Mouse (Mus musculus): ENCODE measurements around the gene Rhd. TPM values are rescaled to one million over a fixed set of nuclear protein-coding genes. Genes with fewer than 3 reads are reported as not detected.
"Not testable (repeated sequence)": the region's sequence is repeated elsewhere in the genome, so short reads cannot be mapped to it uniquely, and the experiment has no call there.

Rhd gene
- polyA plus RNA-seq (2014; fragmentation: Nextera tagmentation; extraction: Ambion mirVana), result 0.89 and 1.1 TPM in 2 replicates

GRCm38 (mm10) chr4:134863937-134864729 lies at the start of gene Rhd:
TSS of gene Rhd (plus strand) at chr4:134864536.
- Histone ChIP-seq H3K4me3 (ENCODE audit: low read depth, low read length) (no peak within 1 kb of the TSS), H3K9ac (ENCODE audit: low read length) (no peak within 1 kb of the TSS), H3K4me2 (ENCODE audit: low read length) (no peak within 1 kb of the TSS), H3K27me3 (replicated peaks; ENCODE audit: control insufficient read depth, insufficient read depth, low read length) (peaks cover 7% of the 10 kb centered on the region), H3K27ac (ENCODE audit: low read depth) (no peak within 1 kb of the TSS), H3K36me3 (ENCODE audit: control insufficient read depth, insufficient read depth, low read length) (no peaks in the 10 kb centered on the region), H3K9me3 (ENCODE audit: control insufficient read depth, low read length) (no peaks in the 10 kb centered on the region), H3K4me1 (replicated peaks; ENCODE audit: control insufficient read depth, insufficient read depth, low read length) (peaks cover 1% of the 10 kb centered on the region; the same call in 1 of the 2 replicates)
- WGBS, result 66% methylated on average over 14 of the region's 14 CpGs
- DNase-seq (ENCODE audit: low spot score) (no peak), ATAC-seq (replicated peaks; ENCODE audit: low FRiP score, low TSS enrichment, low read depth) (no peak)

DNA sequence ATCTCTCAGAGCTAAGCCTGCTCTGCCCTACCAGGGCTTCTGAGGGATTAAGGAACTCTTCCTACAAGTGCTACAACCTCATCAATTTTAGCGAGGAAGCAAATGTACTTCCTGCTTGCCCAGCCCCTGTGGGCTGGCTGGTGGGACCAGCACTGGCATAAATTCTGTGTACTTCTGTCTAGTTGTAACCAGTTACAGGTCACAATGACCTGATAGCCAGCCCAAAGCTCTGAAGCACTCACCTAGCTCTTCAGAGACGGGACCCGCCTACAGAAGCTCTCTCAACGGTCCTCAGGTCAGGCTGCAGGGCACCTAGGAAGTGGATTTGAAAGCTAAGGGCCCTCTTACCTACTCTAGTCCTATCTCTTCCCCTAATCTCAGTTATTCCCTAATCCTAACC lies 46.6 kb upstream of the Rhd start:
- no peaks in the 10 kb centered on the region for H3K9me3 ChIP-seq (ENCODE audit: control insufficient read depth, low read length)
- no peak overlapping the region for H3K4me3 ChIP-seq (ENCODE audit: low read depth, low read length)
- peaks cover 14% of the 10 kb centered on the region for H3K36me3 ChIP-seq (ENCODE audit: control insufficient read depth, insufficient read depth, low read length)
- no peak for DNase-seq (ENCODE audit: low spot score)
- H3K4me1 ChIP-seq (replicated peaks; ENCODE audit: control insufficient read depth, insufficient read depth, low read length), result peaks cover 9% of the 10 kb centered on the region; the same call in 1 of the 2 replicates
- no peaks in the 10 kb centered on the region for H3K27me3 ChIP-seq (replicated peaks; ENCODE audit: control insufficient read depth, insufficient read depth, low read length)
- H3K27ac ChIP-seq (ENCODE audit: low read depth), result no peak overlapping the region
- no peak overlapping the region for H3K9ac ChIP-seq (ENCODE audit: low read length)
- no peak overlapping the region for H3K4me2 ChIP-seq (ENCODE audit: low read length)
- no peak for ATAC-seq (replicated peaks; ENCODE audit: low FRiP score, low TSS enrichment, low read depth)
- WGBS, result 80% methylated on average over 4 of the region's 4 CpGs

GRCm38 (mm10) chr4:134821061-134821460 lies 43.3 kb upstream of the Rhd start:
- Histone ChIP-seq H3K27me3 (replicated peaks; ENCODE audit: control insufficient read depth, insufficient read depth, low read length) (no peaks in the 10 kb centered on the region), H3K27ac (ENCODE audit: low read depth) (no peak overlapping the region), H3K9me3 (ENCODE audit: control insufficient read depth, low read length) (no peaks in the 10 kb centered on the region), H3K9ac (ENCODE audit: low read length) (no peak overlapping the region), H3K4me3 (ENCODE audit: low read depth, low read length) (no peak overlapping the region), H3K4me1 (replicated peaks; ENCODE audit: control insufficient read depth, insufficient read depth, low read length) (peaks cover 9% of the 10 kb centered on the region; the same call in 1 of the 2 replicates), H3K4me2 (ENCODE audit: low read length) (no peak overlapping the region), H3K36me3 (ENCODE audit: control insufficient read depth, insufficient read depth, low read length) (peaks cover 17% of the 10 kb centered on the region)
- no peak for ATAC-seq (replicated peaks; ENCODE audit: low FRiP score, low TSS enrichment, low read depth)
- 33% methylated on average over 1 of the region's 1 CpGs for WGBS
- no peak for DNase-seq (ENCODE audit: low spot score)

GRCm38 (mm10) chr4:134823560-134823959 lies 40.8 kb upstream of the Rhd start:
- H3K9me3 ChIP-seq (ENCODE audit: control insufficient read depth, low read length), result no peaks in the 10 kb centered on the region
- ATAC-seq (replicated peaks; ENCODE audit: low FRiP score, low TSS enrichment, low read depth) (no peak), DNase-seq (ENCODE audit: low spot score) (no peak)
- H3K36me3 ChIP-seq (ENCODE audit: control insufficient read depth, insufficient read depth, low read length), result peaks cover 42% of the 10 kb centered on the region
- no peak overlapping the region for H3K27ac ChIP-seq (ENCODE audit: low read depth)
- no peak overlapping the region for H3K9ac ChIP-seq (ENCODE audit: low read length)
- WGBS, result 72% methylated on average over 2 of the region's 2 CpGs
- peaks cover 9% of the 10 kb centered on the region; the same call in 1 of the 2 replicates for H3K4me1 ChIP-seq (replicated peaks; ENCODE audit: control insufficient read depth, insufficient read depth, low read length)
- H3K4me3 ChIP-seq (ENCODE audit: low read depth, low read length), result no peak overlapping the region
- H3K4me2 ChIP-seq (ENCODE audit: low read length), result no peak overlapping the region
- H3K27me3 ChIP-seq (replicated peaks; ENCODE audit: control insufficient read depth, insufficient read depth, low read length), result no peaks in the 10 kb centered on the region

DNA sequence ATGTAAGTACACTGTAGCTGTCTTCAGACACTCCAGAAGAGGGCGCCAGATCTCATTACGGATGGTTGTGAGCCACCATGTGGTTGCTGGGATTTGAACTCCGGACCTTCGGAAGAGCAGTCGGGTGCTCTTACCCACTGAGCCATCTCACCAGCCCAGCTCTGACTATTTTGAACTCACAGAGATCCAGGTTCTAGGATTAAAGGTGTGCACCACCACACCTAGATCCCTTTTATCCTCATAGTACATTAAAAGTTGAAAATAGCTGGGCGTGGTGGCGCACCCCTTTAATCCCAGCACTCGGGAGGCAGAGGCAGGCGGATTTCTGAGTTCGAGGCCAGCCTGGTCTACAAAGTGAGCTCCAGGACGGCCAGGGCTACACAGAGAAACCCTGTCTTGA lies 38.5 kb upstream of the Rhd start:
- H3K9ac ChIP-seq (ENCODE audit: low read length); DNase-seq (ENCODE audit: low spot score); H3K4me3 ChIP-seq (ENCODE audit: low read depth, low read length); H3K9me3 ChIP-seq (ENCODE audit: control insufficient read depth, low read length); H3K27ac ChIP-seq (ENCODE audit: low read depth); H3K27me3 ChIP-seq (replicated peaks; ENCODE audit: control insufficient read depth, insufficient read depth, low read length); ATAC-seq (replicated peaks; ENCODE audit: low FRiP score, low TSS enrichment, low read depth); H3K4me1 ChIP-seq (replicated peaks; ENCODE audit: control insufficient read depth, insufficient read depth, low read length); H3K4me2 ChIP-seq (ENCODE audit: low read length): not testable (repeated sequence)
- 92% methylated on average over 10 of the region's 11 CpGs for WGBS
- H3K36me3 ChIP-seq (ENCODE audit: control insufficient read depth, insufficient read depth, low read length), result peaks cover 55% of the 10 kb centered on the region

GRCm38 (mm10) chr4:134826348-134826747 lies 38.0 kb upstream of the Rhd start:
- ATAC-seq (replicated peaks; ENCODE audit: low FRiP score, low TSS enrichment, low read depth), result no peak
- no peak for DNase-seq (ENCODE audit: low spot score)
- H3K27ac ChIP-seq (ENCODE audit: low read depth), result no peak overlapping the region
- no peak overlapping the region for H3K9ac ChIP-seq (ENCODE audit: low read length)
- no peak overlapping the region for H3K4me3 ChIP-seq (ENCODE audit: low read depth, low read length)
- no peak overlapping the region for H3K4me2 ChIP-seq (ENCODE audit: low read length)
- peaks cover 57% of the 10 kb centered on the region for H3K36me3 ChIP-seq (ENCODE audit: control insufficient read depth, insufficient read depth, low read length)
- no peaks in the 10 kb centered on the region for H3K27me3 ChIP-seq (replicated peaks; ENCODE audit: control insufficient read depth, insufficient read depth, low read length)
- peaks cover 4% of the 10 kb centered on the region; the same call in 1 of the 2 replicates for H3K4me1 ChIP-seq (replicated peaks; ENCODE audit: control insufficient read depth, insufficient read depth, low read length)
- H3K9me3 ChIP-seq (ENCODE audit: control insufficient read depth, low read length), result no peaks in the 10 kb centered on the region

DNA sequence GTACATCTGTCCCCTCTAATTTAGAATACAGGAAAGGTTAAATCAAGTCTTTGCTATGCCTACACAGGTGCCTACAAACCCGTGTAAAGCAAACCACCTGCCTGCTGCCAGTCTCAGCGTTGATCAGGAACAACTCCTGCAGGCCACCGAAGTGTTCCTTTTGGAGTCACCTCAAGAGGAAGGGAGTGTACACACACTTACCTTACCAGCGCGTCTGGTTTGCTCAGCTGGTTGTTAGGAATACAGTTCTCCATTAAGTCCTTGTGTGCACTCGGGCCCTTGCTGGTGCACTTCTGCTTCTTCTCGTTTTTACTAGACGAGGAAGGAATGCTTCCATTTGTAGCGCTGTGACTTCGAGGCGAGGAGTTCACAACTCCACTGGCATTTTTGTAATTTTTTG lies 36.5 kb upstream of the Rhd start:
- H3K4me1 ChIP-seq (replicated peaks; ENCODE audit: control insufficient read depth, insufficient read depth, low read length), result no peaks in the 10 kb centered on the region
- H3K4me2 ChIP-seq (ENCODE audit: low read length), result no peak overlapping the region
- WGBS, result 87% methylated on average over 11 of the region's 11 CpGs
- DNase-seq (ENCODE audit: low spot score) (no peak), ATAC-seq (replicated peaks; ENCODE audit: low FRiP score, low TSS enrichment, low read depth) (no peak)
- H3K9me3 ChIP-seq (ENCODE audit: control insufficient read depth, low read length), result no peaks in the 10 kb centered on the region
- H3K27ac ChIP-seq (ENCODE audit: low read depth), result no peak overlapping the region
- no peak overlapping the region for H3K9ac ChIP-seq (ENCODE audit: low read length)
- no peak overlapping the region for H3K4me3 ChIP-seq (ENCODE audit: low read depth, low read length)
- peaks cover 66% of the 10 kb centered on the region for H3K36me3 ChIP-seq (ENCODE audit: control insufficient read depth, insufficient read depth, low read length)
- no peaks in the 10 kb centered on the region for H3K27me3 ChIP-seq (replicated peaks; ENCODE audit: control insufficient read depth, insufficient read depth, low read length)

DNA sequence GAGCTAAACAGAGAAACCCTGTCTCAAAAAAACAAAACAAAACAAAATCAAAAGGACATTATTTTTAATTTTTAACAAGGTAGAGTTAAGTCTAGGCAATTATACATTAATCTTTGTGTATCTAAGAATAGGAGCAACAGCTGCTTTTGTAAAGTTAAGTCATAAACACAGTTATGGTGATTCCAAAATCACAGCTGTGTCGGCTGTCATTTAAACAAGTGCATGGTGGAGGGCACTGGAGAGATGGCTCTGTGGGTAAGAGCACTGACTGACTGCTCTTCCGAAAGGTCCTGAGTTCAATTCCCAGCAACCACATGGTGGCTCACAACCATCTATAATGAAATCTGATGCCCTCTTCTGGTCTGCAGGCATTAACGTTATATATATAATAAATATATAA lies 32.4 kb upstream of the Rhd start:
- Histone ChIP-seq H3K27me3 (replicated peaks; ENCODE audit: control insufficient read depth, insufficient read depth, low read length) (no peaks in the 10 kb centered on the region), H3K9ac (ENCODE audit: low read length) (no peak overlapping the region), H3K9me3 (ENCODE audit: control insufficient read depth, low read length) (no peaks in the 10 kb centered on the region), H3K27ac (ENCODE audit: low read depth) (no peak overlapping the region), H3K4me2 (ENCODE audit: low read length) (no peak overlapping the region), H3K4me1 (replicated peaks; ENCODE audit: control insufficient read depth, insufficient read depth, low read length) (no peaks in the 10 kb centered on the region), H3K4me3 (ENCODE audit: low read depth, low read length) (no peak overlapping the region), H3K36me3 (ENCODE audit: control insufficient read depth, insufficient read depth, low read length) (peaks cover 63% of the 10 kb centered on the region)
- 81% methylated on average over 3 of the region's 3 CpGs for WGBS
- ATAC-seq (replicated peaks; ENCODE audit: low FRiP score, low TSS enrichment, low read depth), result no peak
- DNase-seq (ENCODE audit: low spot score), result no peak

GRCm38 (mm10) chr4:134835486-134835885 lies 28.9 kb upstream of the Rhd start:
- H3K9me3 ChIP-seq (ENCODE audit: control insufficient read depth, low read length), result no peaks in the 10 kb centered on the region
- no peak for DNase-seq (ENCODE audit: low spot score)
- H3K36me3 ChIP-seq (ENCODE audit: control insufficient read depth, insufficient read depth, low read length), result peaks cover 38% of the 10 kb centered on the region
- H3K4me3 ChIP-seq (ENCODE audit: low read depth, low read length), result no peak overlapping the region
- ATAC-seq (replicated peaks; ENCODE audit: low FRiP score, low TSS enrichment, low read depth), result no peak
- H3K27ac ChIP-seq (ENCODE audit: low read depth), result no peak overlapping the region
- no peak overlapping the region for H3K9ac ChIP-seq (ENCODE audit: low read length)
- no peak overlapping the region for H3K4me2 ChIP-seq (ENCODE audit: low read length)
- no peaks in the 10 kb centered on the region for H3K4me1 ChIP-seq (replicated peaks; ENCODE audit: control insufficient read depth, insufficient read depth, low read length)
- 74% methylated on average over 4 of the region's 4 CpGs for WGBS
- H3K27me3 ChIP-seq (replicated peaks; ENCODE audit: control insufficient read depth, insufficient read depth, low read length), result no peaks in the 10 kb centered on the region
